Mouse (Mus musculus) ZHBTc4 (cell line): ENCODE measurements around the gene Anp32a.

Experiments
- DNase-seq: peaks from one replicate; pipeline ENCODE4 v3.0.0-alpha.2; 2011; ENCODE audit warnings: low read depth, low spot score

Gene Anp32a

DNA sequence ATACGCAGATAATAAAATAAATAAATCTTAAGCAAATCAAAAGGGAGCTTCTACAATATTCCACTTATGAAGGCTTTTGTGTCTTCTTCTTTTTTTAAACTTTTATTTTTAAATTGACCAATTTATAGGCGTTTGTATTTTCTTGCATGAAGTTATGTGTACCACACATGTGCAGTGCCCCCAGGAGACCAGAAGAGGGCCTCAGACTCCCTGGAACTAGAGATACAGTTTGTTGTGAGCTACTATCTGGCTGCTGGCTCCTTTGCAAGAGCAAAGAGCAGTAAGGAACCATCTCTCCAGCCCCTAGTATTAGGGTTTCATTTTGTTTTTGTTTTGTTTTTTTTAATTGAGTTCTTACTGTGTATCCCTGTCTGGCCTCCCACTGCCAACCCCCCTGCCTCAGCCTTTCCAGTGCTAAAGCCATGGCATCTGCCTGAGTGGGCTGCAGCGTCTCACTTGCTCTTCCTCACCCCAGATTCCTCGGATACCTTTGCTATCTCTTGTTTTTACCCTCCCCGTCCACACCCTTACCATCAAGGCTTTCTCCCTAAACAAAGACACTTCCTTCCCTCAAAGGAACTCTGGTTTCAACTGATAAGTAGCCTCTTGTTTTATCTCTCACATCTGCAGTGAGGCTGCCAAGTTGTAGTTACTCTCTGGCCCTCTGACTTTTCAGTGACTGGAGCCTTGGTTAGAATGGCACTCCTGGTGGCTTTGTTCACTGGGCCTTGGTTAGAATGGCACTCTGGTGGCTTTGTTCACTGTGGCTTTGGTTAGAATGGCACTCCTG, 66.5 kb downstream of the Anp32a start:
- peak; percentile 79 for DNase-seq

GRCm38 (mm10) chr9:62418742-62419141, 77.6 kb downstream of the Anp32a start:
- DNase-seq: no peak

- DNase-seq: peak; percentile 59
These were observed 79.3 kb downstream of the Anp32a start for GRCm38 (mm10) chr9:62420261-62420917.

- DNase-seq: peak; percentile 92
These were observed 79.9 kb downstream of the Anp32a start for GRCm38 (mm10) chr9:62421027-62421426.

DNA sequence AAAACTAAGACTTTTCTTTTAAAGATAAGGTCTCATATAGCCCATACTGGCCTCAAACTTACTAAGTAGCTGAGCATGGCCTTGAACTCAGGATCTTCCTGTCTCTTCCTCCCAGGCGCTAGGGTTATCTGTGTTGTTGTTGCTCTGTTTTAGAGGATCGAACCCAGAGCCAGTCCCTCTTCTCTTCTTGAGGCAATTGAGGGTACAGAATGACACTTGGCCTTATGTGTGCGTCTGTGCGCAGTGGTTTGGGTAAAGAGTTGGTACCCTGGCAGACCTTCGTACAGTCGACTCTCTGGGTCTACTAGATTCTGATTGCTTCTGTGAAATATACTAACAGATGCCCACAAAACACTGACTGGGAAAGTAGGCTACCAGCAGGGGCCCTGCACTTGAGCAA, 80.8 kb downstream of the Anp32a start:
- DNase-seq: no peak

DNA sequence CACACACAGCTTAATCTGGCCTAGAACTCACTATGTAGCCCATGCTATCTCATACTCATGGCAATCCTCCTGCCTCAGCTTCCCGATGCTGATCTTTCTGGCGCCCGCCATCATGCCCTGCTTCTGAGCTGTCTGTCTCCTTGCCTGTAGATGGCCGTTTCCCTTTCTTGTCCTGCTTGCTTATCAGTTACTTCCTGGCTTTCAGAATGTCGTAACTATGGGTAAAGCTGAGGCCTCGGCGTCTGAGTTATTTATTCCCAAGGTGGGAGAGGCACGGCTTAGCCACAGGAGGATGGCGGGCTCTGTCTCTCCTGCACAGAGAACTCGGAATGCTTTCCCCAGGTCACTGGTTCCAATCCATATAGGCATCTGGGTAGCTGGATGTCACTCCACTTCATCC, 81.8 kb downstream of the Anp32a start:
- no peak for DNase-seq

DNA sequence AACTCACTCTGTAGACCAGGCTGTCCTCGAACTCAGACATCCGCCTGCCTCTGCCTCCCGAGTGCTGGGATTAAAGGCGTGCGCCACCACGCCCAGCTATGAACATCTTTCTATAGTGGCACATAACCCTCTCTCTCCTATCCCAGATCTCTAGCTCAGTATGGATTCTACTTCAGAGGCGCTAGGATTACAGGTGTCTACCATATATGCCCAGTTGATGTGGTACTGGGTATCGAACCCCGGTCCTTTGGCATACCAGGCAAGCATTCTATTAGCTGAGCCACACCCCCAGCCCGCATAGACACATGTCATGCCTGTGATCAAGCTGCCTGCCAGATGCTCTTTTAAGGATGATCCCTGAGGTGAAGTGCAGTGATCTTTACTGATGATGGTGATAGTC, 82.8 kb downstream of the Anp32a start:
- DNase-seq: no peak

DNA sequence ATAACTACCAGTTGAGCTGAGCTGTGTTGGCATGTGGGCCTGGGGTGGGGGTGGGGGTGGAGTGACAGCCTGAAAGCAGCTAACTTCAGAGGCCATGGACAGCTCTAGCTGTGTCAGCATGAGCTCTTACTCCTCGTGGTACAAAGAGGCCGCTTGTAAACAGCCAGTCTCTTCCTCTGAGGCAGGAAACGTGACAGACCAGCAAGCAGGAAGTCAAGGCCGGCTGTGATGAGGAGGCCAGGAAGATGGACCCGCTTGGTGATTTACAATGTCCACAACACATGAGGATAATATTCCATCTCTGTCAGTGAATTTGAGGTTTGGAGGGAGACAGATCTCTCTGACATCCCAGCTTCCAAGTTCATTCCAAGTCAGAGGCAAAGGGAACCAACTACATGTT, 84.2 kb downstream of the Anp32a start:
- no peak for DNase-seq

DNA sequence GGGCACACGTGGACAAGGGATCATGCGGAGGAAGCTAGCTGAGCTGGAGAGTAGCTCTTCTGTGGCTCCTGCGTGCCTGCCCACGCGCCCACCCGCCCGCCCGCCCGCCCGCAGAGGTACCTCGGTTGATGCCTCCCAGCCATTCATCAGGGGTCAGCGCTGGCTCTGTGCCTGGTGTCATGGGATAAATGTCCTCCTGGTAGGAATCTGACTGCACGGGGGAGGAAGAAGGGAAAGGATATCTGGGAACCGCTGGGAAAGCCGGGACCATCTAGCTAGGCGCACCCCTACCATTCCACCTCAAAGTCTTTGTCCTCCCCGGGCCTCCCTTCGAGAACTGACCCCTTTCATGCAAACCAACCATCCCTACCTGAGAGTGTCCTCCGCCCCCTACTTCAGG, 84.9 kb downstream of the Anp32a start:
- DNase-seq: no peak

- DNase-seq: no peak
These were observed 85.4 kb downstream of the Anp32a start for GRCm38 (mm10) chr9:62426531-62426930.

GRCm38 (mm10) chr9:62427010-62427409, 85.9 kb downstream of the Anp32a start:
- peak; percentile 48 for DNase-seq
